Mouse (Mus musculus): ENCODE data around the gene Hs3st5. TPM values are rescaled to one million over a fixed set of nuclear protein-coding genes. Genes with fewer than 3 reads are reported as not detected.
"Not testable (repeated sequence)": the region's sequence is repeated elsewhere in the genome, so short reads cannot be mapped to it uniquely, and the experiment has no call there.

Hs3st5 gene
- polyA plus RNA-seq, 1 experiment from 2014 or later = 1.4 TPM

- no peak overlapping the region for H3K4me2 ChIP-seq (ENCODE audit: low read depth, low read length, severe bottlenecking)
- no peak overlapping the region for H3K9ac ChIP-seq (ENCODE audit: low read length)
- no peak for ATAC-seq (replicated peaks; ENCODE audit: low FRiP score)
- 64% methylated on average over 4 of the region's 4 CpGs for WGBS
- H3K9me3 ChIP-seq (ENCODE audit: control insufficient read depth, low read length) = no peaks in the 10 kb centered on the region
- no peaks in the 10 kb centered on the region for H3K27me3 ChIP-seq (ENCODE audit: control insufficient read depth, insufficient read depth, low read length)
- no peaks in the 10 kb centered on the region for H3K36me3 ChIP-seq (ENCODE audit: control insufficient read depth, insufficient read depth, low read length)
- no peak overlapping the region for H3K27ac ChIP-seq (ENCODE audit: low read depth, low read length)
- no peak for DNase-seq (ENCODE audit: low spot score)
- H3K4me3 ChIP-seq (ENCODE audit: low read depth, low read length) = no peak overlapping the region
- H3K4me1 ChIP-seq (replicated peaks; ENCODE audit: control insufficient read depth, insufficient read depth, low read length) = no peaks in the 10 kb centered on the region
Observed at GRCm38 (mm10) chr10:36578375-36579145, 71.9 kb downstream of the Hs3st5 start.

- WGBS = 89% methylated on average over 1 of the region's 1 CpGs
- Histone ChIP-seq H3K4me1 (replicated peaks; ENCODE audit: control insufficient read depth, insufficient read depth, low read length) (no peaks in the 10 kb centered on the region), H3K27ac (ENCODE audit: low read depth, low read length) (no peak overlapping the region), H3K9ac (ENCODE audit: low read length) (no peak overlapping the region), H3K27me3 (ENCODE audit: control insufficient read depth, insufficient read depth, low read length) (no peaks in the 10 kb centered on the region), H3K4me2 (ENCODE audit: low read depth, low read length, severe bottlenecking) (no peak overlapping the region), H3K4me3 (ENCODE audit: low read depth, low read length) (no peak overlapping the region), H3K36me3 (ENCODE audit: control insufficient read depth, insufficient read depth, low read length) (no peaks in the 10 kb centered on the region), H3K9me3 (ENCODE audit: control insufficient read depth, low read length) (no peaks in the 10 kb centered on the region)
- ATAC-seq (replicated peaks; ENCODE audit: low FRiP score) = no peak
- no peak for DNase-seq (ENCODE audit: low spot score)
Observed at GRCm38 (mm10) chr10:36610400-36610799, 103.8 kb downstream of the Hs3st5 start.

- H3K4me1 ChIP-seq (replicated peaks; ENCODE audit: control insufficient read depth, insufficient read depth, low read length); H3K27ac ChIP-seq (ENCODE audit: low read depth, low read length); H3K27me3 ChIP-seq (ENCODE audit: control insufficient read depth, insufficient read depth, low read length); H3K4me3 ChIP-seq (ENCODE audit: low read depth, low read length); DNase-seq (ENCODE audit: low spot score); H3K9ac ChIP-seq (ENCODE audit: low read length); H3K4me2 ChIP-seq (ENCODE audit: low read depth, low read length, severe bottlenecking); ATAC-seq (replicated peaks; ENCODE audit: low FRiP score); H3K36me3 ChIP-seq (ENCODE audit: control insufficient read depth, insufficient read depth, low read length); H3K9me3 ChIP-seq (ENCODE audit: control insufficient read depth, low read length): not testable (repeated sequence)
- 44% methylated on average over 1 of the region's 1 CpGs for WGBS
Observed at GRCm38 (mm10) chr10:36611415-36611814, 104.8 kb downstream of the Hs3st5 start.

GRCm38 (mm10) chr10:36623037-36623436, 116.4 kb downstream of the Hs3st5 start:
- Histone ChIP-seq H3K4me3 (ENCODE audit: low read depth, low read length) (no peak overlapping the region), H3K27ac (ENCODE audit: low read depth, low read length) (no peak overlapping the region), H3K4me2 (ENCODE audit: low read depth, low read length, severe bottlenecking) (no peak overlapping the region), H3K9me3 (ENCODE audit: control insufficient read depth, low read length) (no peaks in the 10 kb centered on the region), H3K27me3 (ENCODE audit: control insufficient read depth, insufficient read depth, low read length) (no peaks in the 10 kb centered on the region), H3K4me1 (replicated peaks; ENCODE audit: control insufficient read depth, insufficient read depth, low read length) (no peaks in the 10 kb centered on the region), H3K9ac (ENCODE audit: low read length) (no peak overlapping the region), H3K36me3 (ENCODE audit: control insufficient read depth, insufficient read depth, low read length) (no peaks in the 10 kb centered on the region)
- ATAC-seq (replicated peaks; ENCODE audit: low FRiP score) (no peak), DNase-seq (ENCODE audit: low spot score) (no peak)
- 82% methylated on average over 1 of the region's 1 CpGs for WGBS

GRCm38 (mm10) chr10:36627952-36628351, 121.3 kb downstream of the Hs3st5 start:
- ATAC-seq (replicated peaks; ENCODE audit: low FRiP score) = no peak
- no peaks in the 10 kb centered on the region for H3K9me3 ChIP-seq (ENCODE audit: control insufficient read depth, low read length)
- no peaks in the 10 kb centered on the region for H3K36me3 ChIP-seq (ENCODE audit: control insufficient read depth, insufficient read depth, low read length)
- no peak overlapping the region for H3K9ac ChIP-seq (ENCODE audit: low read length)
- H3K4me3 ChIP-seq (ENCODE audit: low read depth, low read length) = no peak overlapping the region
- no peak overlapping the region for H3K27ac ChIP-seq (ENCODE audit: low read depth, low read length)
- no peak for DNase-seq (ENCODE audit: low spot score)
- no peaks in the 10 kb centered on the region for H3K27me3 ChIP-seq (ENCODE audit: control insufficient read depth, insufficient read depth, low read length)
- no peak overlapping the region for H3K4me2 ChIP-seq (ENCODE audit: low read depth, low read length, severe bottlenecking)
- no peaks in the 10 kb centered on the region for H3K4me1 ChIP-seq (replicated peaks; ENCODE audit: control insufficient read depth, insufficient read depth, low read length)
- WGBS = 84% methylated on average over 4 of the region's 4 CpGs

GRCm38 (mm10) chr10:36631746-36632145, 125.1 kb downstream of the Hs3st5 start:
- Histone ChIP-seq H3K27ac (ENCODE audit: low read depth, low read length) (no peak overlapping the region), H3K4me1 (replicated peaks; ENCODE audit: control insufficient read depth, insufficient read depth, low read length) (no peaks in the 10 kb centered on the region), H3K36me3 (ENCODE audit: control insufficient read depth, insufficient read depth, low read length) (no peaks in the 10 kb centered on the region), H3K4me2 (ENCODE audit: low read depth, low read length, severe bottlenecking) (no peak overlapping the region), H3K9me3 (ENCODE audit: control insufficient read depth, low read length) (no peaks in the 10 kb centered on the region), H3K9ac (ENCODE audit: low read length) (no peak overlapping the region), H3K27me3 (ENCODE audit: control insufficient read depth, insufficient read depth, low read length) (no peaks in the 10 kb centered on the region), H3K4me3 (ENCODE audit: low read depth, low read length) (no peak overlapping the region)
- no peak for ATAC-seq (replicated peaks; ENCODE audit: low FRiP score)
- WGBS = 93% methylated on average over 1 of the region's 1 CpGs
- no peak for DNase-seq (ENCODE audit: low spot score)

GRCm38 (mm10) chr10:36650653-36651052, 144.0 kb downstream of the Hs3st5 start:
- ATAC-seq (replicated peaks; ENCODE audit: low FRiP score) (no peak), DNase-seq (ENCODE audit: low spot score) (no peak)
- no peaks in the 10 kb centered on the region for H3K27me3 ChIP-seq (ENCODE audit: control insufficient read depth, insufficient read depth, low read length)
- H3K4me3 ChIP-seq (ENCODE audit: low read depth, low read length) = no peak overlapping the region
- H3K9me3 ChIP-seq (ENCODE audit: control insufficient read depth, low read length) = no peaks in the 10 kb centered on the region
- no peaks in the 10 kb centered on the region for H3K4me1 ChIP-seq (replicated peaks; ENCODE audit: control insufficient read depth, insufficient read depth, low read length)
- H3K9ac ChIP-seq (ENCODE audit: low read length) = no peak overlapping the region
- 87% methylated on average over 5 of the region's 5 CpGs for WGBS
- no peaks in the 10 kb centered on the region for H3K36me3 ChIP-seq (ENCODE audit: control insufficient read depth, insufficient read depth, low read length)
- no peak overlapping the region for H3K27ac ChIP-seq (ENCODE audit: low read depth, low read length)
- H3K4me2 ChIP-seq (ENCODE audit: low read depth, low read length, severe bottlenecking) = no peak overlapping the region

- DNase-seq (ENCODE audit: low spot score) (no peak), ATAC-seq (replicated peaks; ENCODE audit: low FRiP score) (no peak)
- H3K9ac ChIP-seq (ENCODE audit: low read length) = no peak overlapping the region
- no peaks in the 10 kb centered on the region for H3K36me3 ChIP-seq (ENCODE audit: control insufficient read depth, insufficient read depth, low read length)
- H3K4me3 ChIP-seq (ENCODE audit: low read depth, low read length) = no peak overlapping the region
- no peaks in the 10 kb centered on the region for H3K9me3 ChIP-seq (ENCODE audit: control insufficient read depth, low read length)
- WGBS = 87% methylated on average over 3 of the region's 3 CpGs
- no peaks in the 10 kb centered on the region for H3K27me3 ChIP-seq (ENCODE audit: control insufficient read depth, insufficient read depth, low read length)
- H3K4me2 ChIP-seq (ENCODE audit: low read depth, low read length, severe bottlenecking) = no peak overlapping the region
- no peak overlapping the region for H3K27ac ChIP-seq (ENCODE audit: low read depth, low read length)
- no peaks in the 10 kb centered on the region for H3K4me1 ChIP-seq (replicated peaks; ENCODE audit: control insufficient read depth, insufficient read depth, low read length)
Observed at GRCm38 (mm10) chr10:36713974-36714373, 207.4 kb downstream of the Hs3st5 start.

GRCm38 (mm10) chr10:36726239-36726638, 219.6 kb downstream of the Hs3st5 start:
- H3K27me3 ChIP-seq (ENCODE audit: control insufficient read depth, insufficient read depth, low read length) = no peaks in the 10 kb centered on the region
- H3K9ac ChIP-seq (ENCODE audit: low read length) = no peak overlapping the region
- no peak overlapping the region for H3K4me3 ChIP-seq (ENCODE audit: low read depth, low read length)
- 96% methylated on average over 3 of the region's 3 CpGs for WGBS
- no peaks in the 10 kb centered on the region for H3K36me3 ChIP-seq (ENCODE audit: control insufficient read depth, insufficient read depth, low read length)
- ATAC-seq (replicated peaks; ENCODE audit: low FRiP score) (no peak), DNase-seq (ENCODE audit: low spot score) (no peak)
- H3K9me3 ChIP-seq (ENCODE audit: control insufficient read depth, low read length) = no peaks in the 10 kb centered on the region
- no peak overlapping the region for H3K4me2 ChIP-seq (ENCODE audit: low read depth, low read length, severe bottlenecking)
- H3K4me1 ChIP-seq (replicated peaks; ENCODE audit: control insufficient read depth, insufficient read depth, low read length) = no peaks in the 10 kb centered on the region; the same call in 1 of the 2 replicates
- no peak overlapping the region for H3K27ac ChIP-seq (ENCODE audit: low read depth, low read length)
